Comparison of ENCODE assay signal across 27 mouse cellular contexts in genomic region chr3:153480636-153481006, GRCm38 (mm10).
DNase-seq lines count a peak whose midpoint lies in the region; ATAC-seq and TF ChIP-seq lines count a peak whose summit lies in the region.
"Had no signal": no experiment of that assay in that cellular context is flagged by ENCODE, and none has a peak within 500 bp of the region (broad histone marks: within the 10 kb centered on the region; RNA-seq: fewer than 3 reads in every experiment).

No protein-coding gene starts in this region.

- H3K4me2 ChIP-seq in liver, embryonic 13.5 days: peak overlapping the region; percentile 10; the same call in 1 of the 2 replicates
- no peak overlapping the region for H3K4me2 ChIP-seq in hindbrain, embryonic 14.5 days (replicated peaks)
- H3K4me2 ChIP-seq: intestine, embryonic 15.5 days; limb, embryonic 12.5 days; lung, embryonic 14.5 days; midbrain, embryonic 12.5 days; stomach, embryonic 15.5 days had no signal

- H3K4me3 ChIP-seq in heart, embryonic 10.5 days: no peak overlapping the region
- no peak overlapping the region for H3K4me3 ChIP-seq in G1E (ENCODE audit: low read depth, low read length)
- no peak overlapping the region for H3K4me3 ChIP-seq in liver, embryonic 13.5 days (replicated peaks)
- no peak overlapping the region for H3K4me3 ChIP-seq in hindbrain, embryonic 14.5 days (replicated peaks; ENCODE audit: low read length)
- H3K4me3 ChIP-seq: embryonic facial prominence, embryonic 10.5 days; forebrain, embryonic 10.5 days; heart, adult 2 months; intestine, embryonic 15.5 days; limb, embryonic 12.5 days; midbrain, embryonic 12.5 days; stomach, embryonic 15.5 days had no signal

- WGBS in heart, embryonic 10.5 days: 65% methylated on average over 5 of the region's 5 CpGs
- WGBS in liver, embryonic 13.5 days (ENCODE audit: insufficient replicate concordance): 53% methylated on average over 5 of the region's 5 CpGs
- 88% methylated on average over 5 of the region's 5 CpGs for WGBS in hindbrain, embryonic 14.5 days

- no peak for TF ChIP-seq CTCF in G1E (IDR thresholded peaks at IDR 0.05; ENCODE audit: low read depth, low read length)

- intact Hi-C loops in heart, postnatal 36 days (cut with DNase I): no loop called here

- H3K9me3 ChIP-seq in heart, embryonic 10.5 days: no peaks in the 10 kb centered on the region
- no peaks in the 10 kb centered on the region for H3K9me3 ChIP-seq in G1E (replicated peaks)
- no peaks in the 10 kb centered on the region for H3K9me3 ChIP-seq in liver, embryonic 13.5 days (replicated peaks)
- no peaks in the 10 kb centered on the region for H3K9me3 ChIP-seq in hindbrain, embryonic 14.5 days (ENCODE audit: control insufficient read depth, low read length)
- H3K9me3 ChIP-seq: embryonic facial prominence, embryonic 10.5 days; forebrain, embryonic 10.5 days; intestine, embryonic 15.5 days; limb, embryonic 12.5 days; midbrain, embryonic 12.5 days; stomach, embryonic 15.5 days had no signal

- H3K27ac ChIP-seq in heart, embryonic 10.5 days: no peak overlapping the region
- no peak overlapping the region for H3K27ac ChIP-seq in liver, embryonic 13.5 days
- no peak overlapping the region for H3K27ac ChIP-seq in hindbrain, embryonic 14.5 days
- H3K27ac ChIP-seq: embryonic facial prominence, embryonic 10.5 days; forebrain, embryonic 10.5 days; heart, adult 2 months; intestine, embryonic 15.5 days; limb, embryonic 12.5 days; midbrain, embryonic 12.5 days; stomach, embryonic 15.5 days had no signal

- H3K36me3 ChIP-seq in heart, embryonic 10.5 days: no peaks in the 10 kb centered on the region
- H3K36me3 ChIP-seq in G1E (replicated peaks): peaks cover 53% of the 10 kb centered on the region
- H3K36me3 ChIP-seq in liver, embryonic 13.5 days: no peaks in the 10 kb centered on the region
- no peaks in the 10 kb centered on the region for H3K36me3 ChIP-seq in hindbrain, embryonic 14.5 days (replicated peaks; ENCODE audit: control insufficient read depth, insufficient read depth)
- H3K36me3 ChIP-seq: embryonic facial prominence, embryonic 10.5 days; forebrain, embryonic 10.5 days; intestine, embryonic 15.5 days; limb, embryonic 12.5 days; midbrain, embryonic 12.5 days; stomach, embryonic 15.5 days had no signal

- H3K4me1 ChIP-seq in heart, embryonic 10.5 days: peaks cover 4% of the 10 kb centered on the region
- peaks cover 10% of the 10 kb centered on the region for H3K4me1 ChIP-seq in G1E (ENCODE audit: insufficient read depth, low read depth, low read length)
- peaks cover 18% of the 10 kb centered on the region for H3K4me1 ChIP-seq in liver, embryonic 13.5 days (replicated peaks)
- H3K4me1 ChIP-seq in hindbrain, embryonic 14.5 days (replicated peaks; ENCODE audit: control insufficient read depth, insufficient read depth, low read length): peaks cover 17% of the 10 kb centered on the region; the same call in 1 of the 2 replicates
- H3K4me1 ChIP-seq: intestine, embryonic 15.5 days; limb, embryonic 12.5 days; midbrain, embryonic 12.5 days; stomach, embryonic 15.5 days had no signal

- DNase-seq in heart, embryonic 10.5 days (ENCODE audit: low spot score): peak; percentile 31
- no peak for DNase-seq in heart, postnatal 36 days
- no peak for DNase-seq in G1E (ENCODE audit: low spot score)
- DNase-seq in liver, embryonic 13.5 days: no peak
- DNase-seq in testis, postnatal 14 days (ENCODE audit: low spot score): no peak
- DNase-seq in hindbrain, embryonic 14.5 days (ENCODE audit: low spot score): no peak
- DNase-seq in thymus, postnatal 25 days: no peak
- DNase-seq: adrenal gland, adult 2 months; cerebellum, adult 11 months; cerebellum, adult 9-11 months; gastrocnemius, postnatal 14 days; heart, adult 2 months; heart, postnatal 4 days; kidney, adult 9 months; kidney, postnatal 14 days; lung, embryonic 14.5 days; right cerebral cortex, postnatal 4 days; thymus, adult 2 months had no signal

- no peak overlapping the region for H3K9ac ChIP-seq in liver, embryonic 13.5 days
- no peak overlapping the region for H3K9ac ChIP-seq in hindbrain, embryonic 14.5 days
- H3K9ac ChIP-seq: intestine, embryonic 15.5 days; limb, embryonic 12.5 days; lung, embryonic 14.5 days; midbrain, embryonic 12.5 days; stomach, embryonic 15.5 days had no signal

- H3K27me3 ChIP-seq in heart, embryonic 10.5 days (ENCODE audit: insufficient read depth, poor library complexity, severe bottlenecking): no peaks in the 10 kb centered on the region
- no peaks in the 10 kb centered on the region for H3K27me3 ChIP-seq in G1E (ENCODE audit: insufficient read depth, low read length)
- no peaks in the 10 kb centered on the region for H3K27me3 ChIP-seq in liver, embryonic 13.5 days
- no peaks in the 10 kb centered on the region for H3K27me3 ChIP-seq in hindbrain, embryonic 14.5 days (ENCODE audit: control insufficient read depth, insufficient read depth, low read length)
- H3K27me3 ChIP-seq: intestine, embryonic 15.5 days; limb, embryonic 12.5 days; midbrain, embryonic 12.5 days; stomach, embryonic 15.5 days had no signal

- ATAC-seq in G1E (ENCODE audit: extremely low read depth, insufficient number of reproducible peaks, low FRiP score, poor library complexity, severe bottlenecking): peak; percentile 36; the same call in 1 of the 2 replicates
- ATAC-seq in liver, embryonic 13.5 days (ENCODE audit: low read depth): peak; percentile 45
- ATAC-seq in megakaryocyte progenitor cell, adult 5-6 weeks (replicated peaks; ENCODE audit: poor library complexity): peak; percentile 80
- ATAC-seq in hindbrain, embryonic 14.5 days (ENCODE audit: low FRiP score): no peak
- ATAC-seq: forebrain, embryonic 16.5 days; hindbrain, embryonic 16.5 days; intestine, embryonic 15.5 days had no signal
